Mouse (Mus musculus): ENCODE measurements at regions not wholly inside any gene's neighbourhood (a gene's known extent, or its start where the extent isn't known, plus 50 kb on each side); places are given as distances from the start of the nearest gene placed in this dataset.
"Not testable (repeated sequence)": the region's sequence is repeated elsewhere in the genome, so short reads cannot be mapped to it uniquely, and the experiment has no call there.

DNA sequence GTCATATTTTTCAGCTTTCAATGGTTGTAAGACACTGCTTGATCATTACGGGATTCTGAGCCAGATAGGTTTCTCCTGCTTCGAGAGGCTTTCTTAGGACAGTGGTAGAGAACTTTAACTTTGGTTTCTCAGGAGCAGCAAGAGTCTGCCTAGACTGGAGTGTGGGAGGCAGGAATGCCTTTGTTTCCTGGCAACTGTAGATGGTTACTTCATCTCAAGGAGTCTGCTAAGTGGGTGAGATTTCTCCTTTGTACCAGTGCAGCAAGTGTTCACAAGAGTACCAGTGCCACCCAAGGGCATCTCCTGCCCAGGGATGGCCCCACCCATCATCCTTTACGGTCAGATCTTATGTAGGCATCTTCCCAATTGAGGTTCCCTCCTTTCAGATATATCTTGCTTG is 173.0 kb upstream of the Gm10131 start:
- no peak for DNase-seq

- no peak for DNase-seq
Measured at GRCm38 (mm10) chr8:34280433-34280832, 168.9 kb upstream of the Gm10131 start.

DNA sequence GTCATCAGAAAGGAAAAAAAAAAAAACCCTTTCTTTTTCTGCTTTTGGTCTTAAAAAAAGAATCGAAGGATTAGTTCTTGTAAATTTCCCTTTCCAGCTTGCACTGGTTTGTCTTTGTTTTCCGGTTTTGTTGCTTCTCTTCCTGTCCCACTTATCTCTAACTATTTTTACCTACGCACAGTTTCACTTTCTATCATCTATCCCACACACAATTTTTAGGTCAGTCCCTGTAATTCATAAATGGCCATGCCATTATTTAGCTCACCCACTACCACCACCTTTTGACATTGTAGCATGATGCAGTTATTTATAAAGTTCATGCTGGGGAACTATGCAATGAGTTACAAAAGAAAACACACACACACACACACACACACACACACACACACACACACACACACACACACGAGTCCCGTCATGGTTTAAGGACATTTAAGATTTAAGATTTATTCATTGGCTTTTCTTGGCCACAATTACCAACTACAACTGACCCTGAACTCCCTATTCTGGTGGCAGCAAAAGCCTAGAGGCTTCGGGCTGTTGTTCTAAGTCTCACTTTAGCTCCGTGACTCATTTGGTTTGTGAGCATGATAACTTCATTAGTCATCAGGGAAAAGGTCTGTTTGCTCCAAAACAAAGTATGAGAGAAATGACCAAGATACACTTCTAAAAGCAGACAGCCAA is 164.6 kb upstream of the Gm10131 start:
- DNase-seq = no peak

DNA sequence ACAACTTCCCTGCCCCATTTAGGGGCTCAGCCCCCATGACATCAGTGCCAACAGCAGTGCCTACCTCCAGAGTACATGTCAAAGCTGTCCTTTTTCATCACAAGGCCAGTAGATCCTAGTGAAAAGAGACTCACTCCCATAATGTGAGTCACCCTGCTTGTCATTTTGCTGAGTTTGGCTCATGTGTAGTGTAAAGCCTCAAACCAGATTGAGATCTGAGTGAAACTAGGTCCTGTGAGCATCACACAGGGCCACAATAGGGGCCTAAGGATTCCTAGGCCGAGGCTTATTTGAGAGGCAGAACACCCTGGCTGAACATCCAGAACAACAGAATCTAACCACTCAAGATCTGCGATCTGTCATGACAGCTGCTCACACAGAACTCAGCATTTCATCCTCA is 163.3 kb upstream of the Gm10131 start:
- DNase-seq = not testable (repeated sequence)

DNA sequence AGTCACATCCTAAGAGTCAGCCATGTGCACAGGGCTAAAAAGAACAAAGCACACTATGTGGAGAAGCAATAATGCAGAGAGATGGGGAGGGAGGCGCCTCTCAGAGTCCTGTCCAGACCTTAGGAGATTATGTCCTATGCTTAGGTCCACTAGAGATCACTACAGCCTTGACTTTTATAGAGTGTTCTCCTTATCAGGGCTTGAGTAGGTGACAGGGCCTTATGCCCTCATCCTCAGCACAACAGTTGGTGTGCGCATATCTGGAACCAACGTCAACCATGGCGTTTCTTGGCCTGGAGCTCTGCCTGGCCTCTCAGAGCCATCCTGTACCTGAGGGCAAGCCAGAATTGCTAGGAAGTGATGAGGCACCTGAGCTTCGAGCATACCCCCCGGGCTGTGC is 162.6 kb upstream of the Gm10131 start:
- DNase-seq = no peak

GRCm38 (mm10) chr8:34269848-34270247 is 158.3 kb upstream of the Gm10131 start:
- no peak for DNase-seq

DNA sequence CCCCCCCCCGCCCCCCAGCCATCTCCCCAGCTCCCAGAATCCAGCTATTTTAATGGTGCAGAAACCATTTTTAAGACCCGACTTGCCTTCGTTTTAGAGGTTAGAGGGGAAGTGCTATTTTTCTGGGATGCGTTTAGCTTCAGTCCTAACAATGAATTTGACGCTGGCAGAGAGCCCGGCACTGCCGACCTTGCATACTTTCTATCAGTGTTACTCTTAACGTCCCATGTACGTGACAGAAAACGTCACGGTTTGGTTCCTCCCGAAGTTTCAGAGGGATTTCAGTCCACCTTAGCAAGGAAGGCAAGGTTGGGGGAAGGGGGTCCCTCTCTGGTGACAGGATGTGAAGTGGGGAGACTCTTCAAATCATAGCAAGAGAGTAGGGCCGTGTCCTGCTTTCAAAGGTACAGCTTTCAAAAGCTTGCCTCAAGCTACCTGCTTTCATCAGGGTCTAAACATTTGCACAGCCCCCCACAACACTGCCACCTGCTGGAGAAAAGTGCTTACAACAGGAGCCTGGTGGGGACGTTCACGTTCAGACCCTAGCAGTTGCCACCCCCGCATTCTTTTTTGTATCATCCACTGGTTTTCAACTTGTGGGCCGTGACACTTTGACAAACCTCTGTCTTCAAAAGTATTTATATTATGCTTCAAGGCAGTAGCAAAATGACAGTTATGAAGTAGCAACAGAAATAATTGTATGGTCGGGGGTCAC is 157.4 kb upstream of the Gm10131 start:
- no peak for DNase-seq

DNA sequence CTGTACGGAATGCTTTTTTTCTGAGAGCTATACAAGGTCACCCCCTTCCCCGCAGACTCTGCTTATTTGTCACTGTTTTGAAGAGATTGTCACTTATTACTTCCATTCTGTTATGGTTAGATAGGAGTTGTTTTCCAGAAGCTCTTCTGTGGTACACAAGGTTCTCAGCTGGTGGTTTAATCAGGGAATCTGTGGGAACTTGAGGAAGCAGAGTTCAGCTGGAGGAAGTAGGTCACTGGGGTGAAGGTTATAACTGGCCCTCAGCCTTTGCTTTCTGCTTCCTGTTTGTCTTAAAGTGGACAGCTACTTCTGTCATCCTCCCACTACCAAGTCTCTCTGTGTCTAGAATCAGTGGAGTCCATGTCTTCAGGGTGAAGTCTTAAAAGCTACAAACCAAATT is 143.4 kb upstream of the Gm10131 start:
- no peak for DNase-seq

DNA sequence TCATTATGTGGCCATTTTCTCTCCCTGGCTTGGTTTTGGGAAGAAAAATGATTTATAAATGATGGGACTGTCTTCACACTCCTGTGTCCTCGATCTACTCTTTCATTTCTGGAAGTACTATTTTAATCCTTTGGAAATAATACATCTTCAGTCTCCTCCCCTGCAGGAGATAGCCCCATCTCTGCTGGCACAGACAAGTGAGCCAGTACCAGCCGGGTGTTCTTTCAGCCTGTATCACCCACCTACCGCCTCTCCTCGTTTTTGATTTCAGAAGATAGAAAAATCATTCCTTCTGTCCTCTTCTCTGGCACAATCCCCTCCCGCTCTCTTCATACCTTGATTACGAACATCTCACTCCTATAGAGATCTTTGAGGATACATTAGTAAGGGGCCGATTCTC is 140.4 kb upstream of the Gm10131 start:
- DNase-seq = no peak

DNA sequence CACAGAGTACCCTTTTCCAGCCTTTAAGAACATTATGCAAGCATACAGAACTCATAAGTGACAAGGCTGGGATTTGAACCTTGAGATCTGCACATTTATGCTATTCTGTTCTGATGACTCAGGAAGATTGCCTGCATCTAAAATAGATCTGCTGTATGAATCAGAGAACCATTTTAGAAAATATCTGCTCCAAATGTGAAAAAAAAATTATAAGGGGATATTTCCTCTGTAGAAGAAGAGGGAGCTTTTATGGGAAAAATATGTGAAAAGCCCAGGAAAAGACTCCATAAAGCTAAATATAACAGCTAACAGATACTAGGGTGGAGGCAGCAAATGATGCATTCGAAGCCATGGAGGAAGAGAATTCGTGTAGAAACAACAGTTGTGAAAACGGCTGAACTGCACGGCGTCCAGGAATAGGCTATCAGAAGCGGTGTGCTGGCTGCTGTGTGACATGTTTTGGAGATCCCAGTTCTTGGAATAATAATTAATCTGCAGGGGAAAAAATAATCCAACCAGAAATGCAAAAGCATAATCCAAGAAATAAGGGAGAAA is 127.9 kb upstream of the Gm10131 start:
- no peak for DNase-seq

DNA sequence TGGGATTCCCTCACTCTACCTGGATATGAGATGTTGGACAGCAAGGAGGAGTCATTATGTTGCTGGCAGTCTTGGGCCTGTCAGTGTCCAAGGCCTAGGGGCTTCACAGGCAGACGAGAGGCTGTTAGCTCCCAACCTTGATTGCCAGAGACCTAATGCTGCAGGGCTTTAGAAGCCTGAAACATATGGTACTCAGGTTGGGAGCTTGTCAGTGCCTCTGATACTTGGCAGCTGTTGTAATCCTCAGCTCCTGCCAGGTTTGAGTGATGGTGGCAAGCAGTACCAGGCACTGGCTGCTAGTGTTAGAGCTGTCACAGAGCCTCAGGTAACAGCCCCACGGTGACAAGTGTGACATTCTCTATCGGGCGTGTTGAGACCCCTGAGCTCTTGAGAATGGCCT is 122.2 kb upstream of the Gm10131 start:
- DNase-seq = peak; percentile 59 to 71

DNA sequence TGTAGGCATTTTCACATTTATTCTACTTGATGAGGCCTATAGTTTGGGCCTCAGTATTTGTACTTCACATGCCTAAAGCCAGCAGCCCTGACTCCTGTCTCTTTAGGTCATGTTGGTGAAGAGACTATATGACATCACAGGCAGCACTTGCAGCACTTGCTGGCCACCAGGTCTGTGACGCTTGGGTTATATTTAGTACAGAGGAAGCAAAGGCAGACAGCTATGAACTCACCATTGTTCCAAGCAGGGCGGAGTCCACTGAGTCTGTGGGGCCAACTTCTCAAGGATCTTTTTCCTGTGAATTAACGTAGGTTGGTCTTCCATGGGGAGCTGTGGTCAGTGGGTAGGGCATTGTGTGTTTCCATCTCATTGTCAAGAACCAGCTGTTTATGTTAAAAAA is 117.9 kb upstream of the Gm10131 start:
- no peak for DNase-seq

DNA sequence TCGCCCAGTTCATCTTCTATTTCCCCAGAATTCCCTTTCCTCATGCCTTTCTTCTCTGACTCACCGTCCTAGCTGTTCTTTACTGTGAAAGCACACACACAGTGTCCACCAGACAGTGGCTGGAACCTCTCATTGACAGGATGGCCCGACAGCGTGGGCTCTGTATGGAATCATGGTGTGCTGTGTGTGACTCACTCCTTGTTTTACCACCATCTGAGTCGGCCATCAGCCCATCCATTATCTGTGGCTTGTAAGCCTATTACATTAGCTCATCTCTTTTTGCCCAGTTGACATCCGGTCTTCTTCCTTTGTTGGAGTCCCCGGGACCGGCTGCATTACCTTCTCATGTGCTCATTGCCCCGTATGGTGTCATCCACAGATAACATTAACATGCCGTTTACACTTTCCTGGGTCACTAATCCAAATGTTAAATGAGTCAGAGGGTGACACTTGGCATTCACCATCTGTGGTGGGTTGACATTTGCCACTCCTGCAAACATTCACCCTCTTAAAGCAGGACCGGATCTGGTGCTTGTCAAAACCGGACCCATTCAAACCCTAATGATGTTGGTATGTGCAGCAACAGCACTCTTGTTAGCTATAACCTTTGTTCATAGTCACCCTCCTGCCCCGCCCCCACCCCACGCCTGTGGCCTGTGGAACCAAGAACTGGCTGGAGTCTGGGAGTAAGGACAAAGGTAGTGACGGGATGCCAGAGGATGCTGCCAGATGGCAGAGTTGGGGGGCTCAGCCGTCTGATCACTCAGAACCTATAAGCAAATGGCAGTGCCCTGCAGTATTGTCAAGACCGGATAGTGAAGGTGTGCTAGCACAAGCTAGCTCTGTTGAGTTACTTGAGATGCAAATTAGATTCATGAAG is 113.7 kb upstream of the Gm10131 start:
- no peak for DNase-seq

DNA sequence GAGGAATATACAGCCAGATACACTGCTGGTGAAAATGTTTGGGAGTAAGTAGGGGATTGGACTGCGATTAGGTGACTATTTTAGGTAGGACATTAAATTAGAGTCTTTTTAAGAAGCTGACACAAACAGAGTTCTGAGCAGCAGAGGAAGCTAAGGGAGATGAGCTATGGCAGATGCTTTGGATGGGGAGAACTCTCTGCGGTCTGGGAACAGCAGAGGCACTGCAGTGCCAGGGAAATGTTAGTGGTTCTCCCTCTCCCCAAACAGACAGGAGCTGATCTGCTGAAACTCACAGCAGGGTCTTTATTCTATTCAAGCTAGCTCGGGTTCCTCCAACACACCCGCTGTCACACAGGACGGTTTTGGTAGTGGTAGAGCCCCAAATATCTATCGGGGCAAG is 110.7 kb upstream of the Gm10131 start:
- no peak for DNase-seq
